Mouse (Mus musculus): Measurements from ENCODE around the gene Pla2g4a. TPM values are rescaled to one million over a fixed set of nuclear protein-coding genes. Genes with fewer than 3 reads are reported as not detected.
A peak's percentile ranks its signal among the peaks of the same experiment; 100 is the strongest.
"Not testable (repeated sequence)": the region's sequence is repeated elsewhere in the genome, so short reads cannot be mapped to it uniquely, and the experiment has no call there.

The Pla2g4a gene
- polyA plus RNA-seq, 1 experiment from 2014 or later = 7.9 TPM

DNA sequence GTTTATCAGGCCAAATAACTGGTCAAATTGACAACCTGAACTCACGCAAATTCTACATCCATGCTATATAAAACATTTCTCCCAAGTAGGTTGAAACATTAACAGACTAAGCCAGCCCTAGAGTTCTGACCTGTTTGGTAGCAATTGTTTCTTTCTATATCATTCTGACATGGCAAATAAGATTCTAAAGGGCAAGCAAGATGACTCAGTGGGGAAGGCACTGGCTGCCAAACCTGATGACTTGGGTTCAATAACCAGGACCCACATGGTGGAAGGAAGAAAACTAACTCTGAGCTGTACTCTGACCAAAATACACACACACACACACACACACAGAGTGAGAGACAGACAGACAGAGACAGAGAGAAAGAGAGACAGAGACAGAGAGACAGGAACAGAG lies 11.8 kb downstream of the Pla2g4a start:
- Histone ChIP-seq H3K79me2 (ENCODE audit: inconsistent target) (peaks cover 84% of the 10 kb centered on the region), H3K36me3 (ENCODE audit: inconsistent target) (no peaks in the 10 kb centered on the region), H3K4me3 (ENCODE audit: inconsistent target) (no peak overlapping the region), H3K27ac (no peak overlapping the region)
- 100% methylated on average over 1 of the region's 1 CpGs for WGBS (ENCODE audit: missing documents)

DNA sequence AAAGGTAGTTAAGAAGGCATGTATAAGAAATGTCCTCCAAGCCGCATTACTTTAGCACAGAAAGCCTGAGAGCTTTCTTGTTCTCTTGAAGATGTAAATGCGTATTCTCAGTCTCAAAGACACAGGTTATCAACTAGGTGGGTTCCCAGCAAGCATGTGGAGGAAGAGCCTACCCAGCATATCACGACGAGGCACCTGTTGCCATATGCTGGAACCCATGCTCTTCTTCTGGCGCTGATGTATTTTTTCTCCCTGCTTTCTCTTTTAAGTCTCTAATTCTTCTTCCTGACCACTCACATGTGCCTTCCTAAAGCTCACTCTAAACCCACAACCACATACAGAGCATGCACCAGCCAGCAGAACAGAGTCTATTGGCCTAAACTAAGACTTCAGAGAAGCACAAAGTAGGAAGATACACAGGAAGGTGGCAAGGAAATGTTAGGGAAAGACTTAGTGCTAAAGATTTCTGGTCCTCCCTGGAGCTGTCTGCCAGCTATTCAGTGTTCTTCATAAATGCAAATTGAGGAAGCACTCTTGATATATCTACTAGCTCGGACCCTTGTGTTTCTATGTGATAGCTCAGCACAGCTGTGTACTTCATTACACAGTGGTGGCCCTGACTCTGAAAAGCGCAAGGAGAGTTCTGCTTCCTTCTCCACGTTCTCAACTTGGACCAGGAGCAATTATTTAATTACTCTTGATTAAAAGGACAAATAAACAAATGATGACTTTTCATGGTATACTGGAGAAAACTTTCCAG lies 12.8 kb downstream of the Pla2g4a start:
- 64% methylated on average over 8 of the region's 8 CpGs for WGBS (ENCODE audit: missing documents)
- H3K79me2 ChIP-seq (ENCODE audit: inconsistent target) = peaks cover 88% of the 10 kb centered on the region
- no peaks in the 10 kb centered on the region for H3K36me3 ChIP-seq (ENCODE audit: inconsistent target)
- peak overlapping the region; percentile 65 for H3K27ac ChIP-seq
- no peak overlapping the region for H3K4me3 ChIP-seq (ENCODE audit: inconsistent target)

DNA sequence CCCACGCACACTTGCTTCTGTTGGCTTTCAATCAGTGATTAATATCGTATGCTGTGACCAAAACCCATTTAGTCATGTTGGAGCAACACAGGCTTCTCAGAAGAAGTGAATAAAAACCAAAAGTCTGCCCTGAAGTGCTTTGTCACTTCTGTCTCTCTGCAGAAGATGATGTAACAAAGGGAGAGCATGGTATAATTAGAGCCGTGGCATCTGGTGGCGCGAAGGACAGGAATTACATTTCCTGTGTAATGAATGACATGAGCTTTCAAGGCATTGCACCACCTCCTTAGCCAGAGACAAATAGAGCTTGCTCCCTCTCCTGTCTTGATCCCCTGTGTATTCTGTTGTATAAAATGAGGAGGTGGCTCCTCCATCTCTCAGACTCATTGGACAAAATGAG lies 14.1 kb downstream of the Pla2g4a start:
- Histone ChIP-seq H3K4me3 (ENCODE audit: inconsistent target) (peak overlapping the region; percentile 11; the same call in 1 of the 2 replicates), H3K27ac (peak overlapping the region; percentile 65), H3K36me3 (ENCODE audit: inconsistent target) (no peaks in the 10 kb centered on the region), H3K79me2 (ENCODE audit: inconsistent target) (peaks cover 88% of the 10 kb centered on the region)
- WGBS (ENCODE audit: missing documents) = 1% methylated on average over 5 of the region's 5 CpGs

DNA sequence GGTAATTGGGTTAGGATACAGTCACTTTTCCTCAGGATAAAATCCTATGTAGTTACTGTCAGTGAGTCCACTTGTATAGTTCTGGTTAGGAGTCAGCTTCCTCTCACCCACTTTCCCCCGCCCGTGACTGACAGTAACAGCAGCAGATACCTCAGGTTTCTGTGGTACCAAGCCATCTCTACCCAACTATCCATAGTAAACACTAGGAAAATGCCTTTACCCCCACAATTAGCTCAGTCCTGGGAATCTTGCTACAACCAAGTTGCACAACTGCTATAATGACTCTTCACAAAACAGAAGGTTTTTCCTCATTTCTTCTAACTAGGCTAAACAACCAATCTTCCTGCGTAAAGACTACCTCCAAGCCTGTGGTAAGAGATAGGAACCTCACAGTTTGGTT lies 14.7 kb downstream of the Pla2g4a start:
- Histone ChIP-seq H3K4me3 (ENCODE audit: inconsistent target) (peak overlapping the region; percentile 11; the same call in 1 of the 2 replicates), H3K79me2 (ENCODE audit: inconsistent target) (peaks cover 90% of the 10 kb centered on the region), H3K27ac (peak overlapping the region; percentile 65), H3K36me3 (ENCODE audit: inconsistent target) (no peaks in the 10 kb centered on the region)
- 24% methylated on average over 3 of the region's 3 CpGs for WGBS (ENCODE audit: missing documents)

DNA sequence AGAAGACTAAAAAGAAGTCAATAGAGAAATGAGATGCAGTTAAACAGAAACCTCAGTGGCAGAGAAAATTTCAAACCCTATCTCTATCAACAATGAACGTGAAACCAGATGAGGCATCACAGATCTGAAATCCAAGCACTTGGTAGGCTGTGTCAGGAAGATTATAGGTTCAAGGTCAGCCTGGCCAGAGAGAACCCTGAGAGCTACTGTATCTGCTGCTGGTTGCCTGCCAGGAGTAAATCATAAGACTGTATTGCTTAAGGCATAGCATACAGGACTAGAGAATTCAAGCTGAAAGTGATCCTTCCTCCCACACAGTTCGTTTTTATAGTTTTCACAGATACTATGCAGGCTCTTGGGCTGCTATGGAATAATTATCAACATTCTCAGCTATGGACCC lies 17.5 kb downstream of the Pla2g4a start:
- H3K4me3 ChIP-seq (ENCODE audit: inconsistent target) = no peak overlapping the region
- H3K79me2 ChIP-seq (ENCODE audit: inconsistent target) = peaks cover 78% of the 10 kb centered on the region
- no peak overlapping the region for H3K27ac ChIP-seq
- WGBS (ENCODE audit: missing documents) = 65% methylated on average over 2 of the region's 2 CpGs
- no peaks in the 10 kb centered on the region for H3K36me3 ChIP-seq (ENCODE audit: inconsistent target)

DNA sequence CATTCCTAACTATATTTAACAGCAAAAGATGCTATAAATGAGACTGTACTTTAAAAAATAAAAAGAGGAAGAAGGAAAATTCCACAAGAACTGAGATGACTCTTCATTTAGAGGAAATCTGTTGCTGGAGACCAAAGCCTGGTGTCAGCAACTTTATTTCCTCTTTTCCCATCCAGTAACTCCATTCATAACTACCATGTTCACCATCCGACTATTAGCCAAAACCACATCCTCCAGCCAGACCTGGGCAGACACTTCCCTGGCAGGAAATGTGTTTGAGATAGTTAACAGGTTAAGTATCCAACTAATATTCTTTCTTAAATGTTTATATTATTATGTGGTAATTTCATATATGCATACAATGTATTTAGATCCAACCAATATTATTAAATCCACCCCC lies 20.8 kb downstream of the Pla2g4a start:
- Histone ChIP-seq H3K79me2 (ENCODE audit: inconsistent target) (peaks cover 83% of the 10 kb centered on the region), H3K36me3 (ENCODE audit: inconsistent target) (no peaks in the 10 kb centered on the region), H3K4me3 (ENCODE audit: inconsistent target) (no peak overlapping the region), H3K27ac (peak overlapping the region; percentile 75)
- WGBS (ENCODE audit: missing documents) = 0% methylated on average over 1 of the region's 1 CpGs

DNA sequence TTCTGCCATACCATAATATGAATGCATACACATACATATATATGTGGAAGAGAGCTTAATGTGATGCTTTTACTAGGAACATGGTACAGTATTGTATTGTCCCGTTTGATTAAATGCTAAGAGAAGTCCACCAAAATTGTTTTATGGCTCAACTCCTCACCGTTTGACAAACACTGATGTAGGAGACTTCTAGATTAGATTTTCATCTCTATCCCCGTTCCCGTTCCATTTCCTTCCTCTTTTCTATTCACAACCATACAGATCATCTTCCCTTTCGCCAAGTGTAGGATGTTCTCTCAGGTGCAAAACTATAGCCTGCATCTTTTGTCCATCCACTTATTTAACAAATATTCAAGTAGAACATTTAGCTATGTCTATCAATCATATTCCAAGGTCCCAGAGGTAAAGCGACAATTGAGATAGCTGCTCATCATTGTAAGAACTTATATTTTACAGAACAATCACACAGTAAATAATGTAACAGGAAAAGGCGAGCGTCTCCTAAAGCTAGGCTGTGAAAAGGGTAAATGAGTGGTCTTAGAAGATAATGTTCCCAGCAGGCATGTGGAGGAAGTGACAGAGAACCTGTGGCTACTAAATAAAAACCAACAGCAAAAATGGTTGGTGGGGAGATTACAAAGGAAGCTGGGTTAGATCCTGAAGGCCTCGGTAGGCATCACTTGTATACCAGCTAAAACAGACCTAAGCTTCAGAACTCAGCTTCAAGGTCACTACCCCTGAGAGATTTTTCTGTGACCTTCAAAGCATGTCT lies 21.6 kb downstream of the Pla2g4a start:
- Histone ChIP-seq H3K79me2 (ENCODE audit: inconsistent target) (peaks cover 75% of the 10 kb centered on the region), H3K27ac (peak overlapping the region; percentile 75), H3K4me3 (ENCODE audit: inconsistent target) (no peak overlapping the region), H3K36me3 (ENCODE audit: inconsistent target) (no peaks in the 10 kb centered on the region)
- WGBS (ENCODE audit: missing documents) = 8% methylated on average over 9 of the region's 9 CpGs

DNA sequence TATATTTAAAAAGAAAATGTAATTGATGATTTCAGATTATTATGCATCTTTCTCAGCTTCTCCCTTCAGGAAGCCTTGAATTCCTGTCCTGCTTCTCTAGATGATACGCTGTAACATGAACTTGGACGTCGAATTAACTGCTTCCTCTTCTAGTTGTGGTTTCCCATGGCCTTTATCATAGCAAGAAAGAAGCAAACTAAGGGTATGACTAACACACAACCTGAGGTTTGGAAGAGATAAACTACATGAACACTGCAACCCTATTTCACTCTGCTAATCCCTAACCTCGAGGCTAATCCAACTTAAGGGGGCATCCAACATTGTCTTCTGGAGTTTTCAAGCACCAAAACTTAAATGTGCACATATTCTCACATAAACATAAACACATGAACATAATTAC lies 23.3 kb downstream of the Pla2g4a start:
- WGBS (ENCODE audit: missing documents) = 28% methylated on average over 4 of the region's 4 CpGs
- Histone ChIP-seq H3K36me3 (ENCODE audit: inconsistent target) (no peaks in the 10 kb centered on the region), H3K4me3 (ENCODE audit: inconsistent target) (no peak overlapping the region), H3K79me2 (ENCODE audit: inconsistent target) (peaks cover 59% of the 10 kb centered on the region), H3K27ac (no peak overlapping the region)

DNA sequence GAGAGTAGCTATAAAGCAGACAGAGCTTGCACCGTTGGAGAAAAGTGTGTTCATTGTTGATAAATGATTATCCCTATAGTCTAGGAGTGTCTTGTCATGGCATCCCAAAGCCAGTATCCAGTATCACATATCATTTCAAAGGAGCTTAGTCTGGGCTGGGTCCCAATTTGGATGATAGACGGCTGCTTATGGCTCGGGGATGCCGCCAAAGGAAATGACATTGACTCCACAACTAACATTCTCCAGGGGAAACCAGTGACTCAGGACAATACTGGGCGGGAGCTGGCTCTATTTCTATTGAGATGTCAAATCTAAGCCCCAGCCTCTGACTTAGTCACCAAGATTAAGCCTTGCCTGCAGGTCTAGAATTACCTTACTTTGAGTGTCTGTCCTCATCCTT lies 31.9 kb downstream of the Pla2g4a start:
- Histone ChIP-seq H3K4me3 (ENCODE audit: inconsistent target) (no peak overlapping the region), H3K79me2 (ENCODE audit: inconsistent target) (no peaks in the 10 kb centered on the region), H3K36me3 (ENCODE audit: inconsistent target) (no peaks in the 10 kb centered on the region), H3K27ac (no peak overlapping the region)
- WGBS (ENCODE audit: missing documents) = 91% methylated on average over 5 of the region's 5 CpGs

DNA sequence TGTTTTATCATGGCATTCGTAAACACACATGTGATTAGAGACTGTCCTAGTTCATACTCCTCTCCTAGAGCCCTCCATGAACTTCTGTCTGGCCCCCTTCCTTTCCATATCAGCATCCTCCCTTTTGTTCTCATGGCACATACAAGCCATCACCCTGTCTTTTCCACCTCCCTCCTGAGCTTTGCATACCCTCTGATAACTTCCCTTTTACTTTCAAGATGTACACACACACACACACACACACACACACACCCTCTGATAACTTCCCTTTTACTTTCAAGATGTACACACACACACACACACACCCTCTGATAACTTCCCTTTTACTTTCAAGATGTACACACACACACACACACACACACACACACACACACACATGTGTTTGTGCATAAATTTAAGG lies 37.4 kb downstream of the Pla2g4a start:
- H3K79me2 ChIP-seq (ENCODE audit: inconsistent target); H3K27ac ChIP-seq; H3K4me3 ChIP-seq (ENCODE audit: inconsistent target); H3K36me3 ChIP-seq (ENCODE audit: inconsistent target): not testable (repeated sequence)
- 91% methylated on average over 1 of the region's 1 CpGs for WGBS (ENCODE audit: missing documents)

DNA sequence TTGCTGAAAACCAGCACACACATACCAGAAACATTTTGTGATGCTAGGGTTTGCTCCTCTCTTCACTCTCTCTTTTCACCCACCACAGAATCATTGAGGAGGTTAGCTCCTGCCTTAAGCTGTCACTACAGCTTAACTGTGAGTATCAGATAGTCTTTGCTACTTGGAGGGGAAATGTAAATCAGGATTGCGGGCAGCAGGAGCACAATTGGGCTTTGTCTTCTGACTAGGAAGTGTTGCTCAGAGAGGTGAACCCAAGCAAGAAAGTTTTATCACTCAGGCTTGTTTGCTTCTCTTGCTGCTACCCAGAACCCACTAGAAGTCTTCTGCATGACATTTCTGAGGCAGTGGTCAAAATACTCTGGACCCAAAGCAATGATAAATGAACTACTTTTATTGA lies 38.9 kb downstream of the Pla2g4a start:
- no peak overlapping the region for H3K27ac ChIP-seq
- no peaks in the 10 kb centered on the region for H3K79me2 ChIP-seq (ENCODE audit: inconsistent target)
- H3K4me3 ChIP-seq (ENCODE audit: inconsistent target) = no peak overlapping the region
- H3K36me3 ChIP-seq (ENCODE audit: inconsistent target) = no peaks in the 10 kb centered on the region
- WGBS (ENCODE audit: missing documents) = 100% methylated on average over 1 of the region's 1 CpGs

DNA sequence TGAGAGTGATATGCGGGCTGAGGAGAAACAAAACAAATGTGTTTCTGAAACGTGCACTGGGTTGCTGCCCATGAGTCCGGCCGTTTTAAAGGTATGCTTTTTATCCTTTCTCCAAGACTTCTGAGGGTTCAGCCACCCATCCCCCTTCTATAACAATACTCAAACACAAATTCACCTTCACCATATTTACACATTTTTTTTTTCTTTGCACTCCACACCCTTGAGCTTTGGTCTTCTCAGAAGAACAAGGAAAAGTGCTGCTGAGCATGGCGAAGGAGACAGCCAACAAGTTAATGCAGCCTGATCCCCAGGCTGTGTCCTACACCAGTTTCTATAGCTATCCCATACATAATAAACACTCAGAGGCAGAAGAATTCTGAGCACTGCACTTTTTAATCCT lies 39.8 kb downstream of the Pla2g4a start:
- WGBS (ENCODE audit: missing documents) = 96% methylated on average over 5 of the region's 5 CpGs
- no peak overlapping the region for H3K4me3 ChIP-seq (ENCODE audit: inconsistent target)
- H3K36me3 ChIP-seq (ENCODE audit: inconsistent target) = no peaks in the 10 kb centered on the region

DNA sequence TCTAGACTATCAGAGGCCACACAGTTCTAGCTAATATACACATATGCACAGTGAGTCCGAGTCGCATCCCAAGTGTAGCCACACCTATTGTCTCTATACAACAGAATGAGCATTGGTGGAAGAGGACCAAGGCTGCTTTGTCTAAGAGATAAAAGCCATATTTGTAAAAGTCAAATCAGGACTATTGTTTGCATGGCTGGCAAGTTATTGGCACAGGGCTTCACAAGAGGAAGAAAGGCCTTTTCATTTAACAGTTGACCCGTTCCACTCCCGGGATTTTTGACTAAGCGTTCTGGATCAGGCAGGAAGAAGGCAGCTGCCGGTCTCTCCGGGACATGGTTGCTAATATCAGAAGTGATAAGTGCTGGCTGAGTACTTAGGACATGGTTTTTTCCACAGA lies 41.8 kb downstream of the Pla2g4a start:
- no peaks in the 10 kb centered on the region for H3K79me2 ChIP-seq (ENCODE audit: inconsistent target)
- no peaks in the 10 kb centered on the region for H3K36me3 ChIP-seq (ENCODE audit: inconsistent target)
- no peak overlapping the region for H3K27ac ChIP-seq
- H3K4me3 ChIP-seq (ENCODE audit: inconsistent target) = no peak overlapping the region
- WGBS (ENCODE audit: missing documents) = 91% methylated on average over 7 of the region's 7 CpGs

More for the DNA sequence above, 39.8 kb downstream of the Pla2g4a start:
- Histone ChIP-seq H3K27ac (no peak overlapping the region), H3K79me2 (ENCODE audit: inconsistent target) (no peaks in the 10 kb centered on the region)

DNA sequence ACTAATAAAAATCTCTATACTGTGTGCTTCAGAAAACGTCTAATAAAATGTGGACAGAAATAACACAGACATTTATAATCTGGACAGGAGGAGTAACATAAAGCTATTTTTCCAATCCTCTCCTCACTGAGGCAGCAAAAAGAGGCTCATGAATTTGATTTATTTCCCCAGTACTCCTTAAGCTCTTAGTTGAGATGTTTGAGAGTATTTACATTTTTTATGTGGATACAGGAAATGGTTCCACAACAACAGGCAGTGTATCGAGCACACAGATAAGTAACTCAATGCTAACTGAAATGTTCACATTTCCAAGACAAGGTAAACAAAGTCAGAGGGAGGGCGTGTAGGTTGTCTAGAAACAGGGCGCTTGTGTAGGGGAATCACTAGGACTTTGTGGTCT lies 48.1 kb downstream of the Pla2g4a start:
- Histone ChIP-seq H3K36me3 (ENCODE audit: inconsistent target) (no peaks in the 10 kb centered on the region), H3K27ac (no peak overlapping the region), H3K4me3 (ENCODE audit: inconsistent target) (no peak overlapping the region), H3K79me2 (ENCODE audit: inconsistent target) (peaks cover 12% of the 10 kb centered on the region)
- 95% methylated on average over 4 of the region's 4 CpGs for WGBS (ENCODE audit: missing documents)

DNA sequence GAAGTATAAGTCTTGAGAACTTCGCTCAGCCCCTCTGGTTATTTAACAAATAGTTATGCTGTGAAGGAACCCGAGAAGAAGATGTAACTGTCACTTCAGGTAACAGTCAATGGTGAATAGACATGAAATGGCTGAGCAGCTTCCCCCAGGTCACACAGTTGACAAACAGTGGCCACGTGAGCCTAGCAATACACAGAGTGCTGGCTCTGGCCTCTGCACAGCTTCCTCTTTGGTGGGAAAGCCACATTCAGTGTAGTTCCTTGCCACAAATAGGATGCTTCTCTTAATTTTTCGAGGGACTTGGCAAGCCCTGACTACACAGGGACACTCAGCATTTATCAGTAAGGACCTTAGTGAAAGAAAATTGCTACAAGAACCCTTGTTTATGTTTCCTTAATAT lies 50.0 kb downstream of the Pla2g4a start:
- Histone ChIP-seq H3K36me3 (ENCODE audit: inconsistent target) (no peaks in the 10 kb centered on the region), H3K27ac (no peak overlapping the region), H3K4me3 (ENCODE audit: inconsistent target) (no peak overlapping the region), H3K79me2 (ENCODE audit: inconsistent target) (peaks cover 12% of the 10 kb centered on the region)
- WGBS (ENCODE audit: missing documents) = 30% methylated on average over 4 of the region's 4 CpGs
